Mouse (Mus musculus) lung, postnatal 0 days (tissue): ENCODE results near the gene Nin.

Source experiments
- CTCF ChIP-seq: IDR thresholded peaks from 2 replicates; pipeline ENCODE4 v1.5.1; 2016; ENCODE audit warnings: antibody characterized with exemption, mild to moderate bottlenecking
- EP300 ChIP-seq: IDR thresholded peaks from 2 replicates; pipeline ENCODE4 v1.6.1; 2016; ENCODE audit warnings: antibody characterized with exemption, mild to moderate bottlenecking, control low read depth

DNA sequence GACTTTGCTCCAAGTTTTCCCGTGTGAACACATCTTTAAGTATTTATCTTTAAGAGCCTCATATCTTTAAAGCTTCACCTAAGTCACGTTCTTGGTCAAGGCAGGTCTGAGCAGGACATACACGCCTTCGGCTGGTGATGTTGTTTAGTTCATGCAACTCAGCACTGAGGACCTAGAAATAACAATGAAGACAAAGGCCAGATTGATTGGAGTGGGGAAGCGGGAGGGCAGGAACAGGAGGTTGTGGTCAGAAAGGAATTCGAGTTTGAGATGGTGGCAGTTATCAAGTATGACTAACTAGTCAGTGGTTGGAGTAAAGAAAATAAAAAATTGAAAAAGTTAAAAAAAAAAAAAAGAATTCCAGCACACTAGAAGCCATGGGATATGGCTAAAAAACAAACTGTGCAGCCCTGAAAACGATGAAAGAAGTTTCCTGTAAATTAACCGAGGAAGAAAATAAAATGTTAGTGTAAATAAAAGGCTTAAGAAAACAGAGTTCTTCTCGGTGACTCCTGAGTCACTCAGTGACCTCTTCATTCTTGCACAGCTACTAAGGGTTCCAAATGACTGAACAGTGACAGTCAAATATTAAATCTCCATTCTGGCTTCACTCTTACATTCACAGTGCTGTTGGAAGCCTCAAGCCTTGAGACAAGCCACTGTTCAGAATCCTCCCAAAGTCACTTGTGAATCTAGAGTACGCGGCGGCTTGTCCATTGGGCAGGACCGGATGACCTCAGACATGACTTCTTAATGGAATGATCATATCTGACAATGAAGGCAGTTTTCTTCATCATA, 115.1 kb downstream of the Nin start:
- no peak for TF ChIP-seq EP300
- no peak for TF ChIP-seq CTCF
